7 mouse cellular contexts compared by ENCODE assay signal in genomic region chr7:27508648-27509005, GRCm38 (mm10). TPM values are rescaled to one million over a fixed set of nuclear protein-coding genes. Genes with fewer than 3 reads are reported as not detected.
DNase-seq lines count a peak whose midpoint lies in the region; ATAC-seq and TF ChIP-seq lines count a peak whose summit lies in the region.

No protein-coding gene starts in this region.

- H3K4me3 ChIP-seq in bone marrow, adult 2 months (replicated peaks; ENCODE audit: control insufficient read depth, low read depth, low read length), result no peak overlapping the region
- H3K4me3 ChIP-seq in embryonic facial prominence, embryonic 14.5 days (ENCODE audit: low read depth, low read length), result peak overlapping the region; percentile 58
- H3K4me3 ChIP-seq in heart, embryonic 16.5 days (ENCODE audit: low read length), result peak overlapping the region; percentile 77

- H3K9ac ChIP-seq in embryonic facial prominence, embryonic 14.5 days (ENCODE audit: low read depth, low read length), result no peak overlapping the region
- H3K9ac ChIP-seq in heart, embryonic 16.5 days (ENCODE audit: low read length), result 0 out of 2 replicates have a peak overlapping the region, but pooled peaks have one; percentile 23

- peak; percentile 49; the same call in 1 of the 2 replicates for ATAC-seq in embryonic facial prominence, embryonic 14.5 days (ENCODE audit: low read depth)
- ATAC-seq in heart, embryonic 16.5 days (replicated peaks; ENCODE audit: extremely low read depth, insufficient read depth, low FRiP score), result peak; percentile 63
- ATAC-seq in megakaryocyte progenitor cell, adult 5-6 weeks (replicated peaks; ENCODE audit: poor library complexity), result peak; percentile 73

- H3K4me2 ChIP-seq in embryonic facial prominence, embryonic 14.5 days (ENCODE audit: low read depth, low read length), result peak overlapping the region; percentile 67
- peak overlapping the region; percentile 80 for H3K4me2 ChIP-seq in heart, embryonic 16.5 days (ENCODE audit: low read depth, low read length)

- peaks cover 2% of the 10 kb centered on the region; the same call in 1 of the 2 replicates for H3K4me1 ChIP-seq in bone marrow, adult 2 months (ENCODE audit: control insufficient read depth, insufficient read depth, low read length)
- H3K4me1 ChIP-seq in embryonic facial prominence, embryonic 14.5 days (ENCODE audit: control insufficient read depth, insufficient read depth, low read length), result peaks cover 15% of the 10 kb centered on the region
- peaks cover 17% of the 10 kb centered on the region for H3K4me1 ChIP-seq in heart, embryonic 16.5 days (ENCODE audit: control insufficient read depth, insufficient read depth, low read length)

- no peaks in the 10 kb centered on the region for H3K9me3 ChIP-seq in embryonic facial prominence, embryonic 14.5 days (ENCODE audit: control insufficient read depth, low read length)
- H3K9me3 ChIP-seq in heart, embryonic 16.5 days (replicated peaks; ENCODE audit: control insufficient read depth, low read length), result no peaks in the 10 kb centered on the region

- DNase-seq in MN1 (ENCODE audit: low spot score), result peak; percentile 75
- DNase-seq in embryonic facial prominence, embryonic 14.5 days (ENCODE audit: low spot score), result peak; percentile 79
- DNase-seq in kidney, postnatal 25 days, result peak; percentile 74 to 79
- DNase-seq in spleen, postnatal 14 days (ENCODE audit: low spot score in 2 of 2), result peak; percentile 55 to 70

- TF ChIP-seq POLR2A in bone marrow, adult 2 months (IDR thresholded peaks at IDR 0.05; ENCODE audit: borderline replicate concordance, control insufficient read depth, low read depth, low read length), result no peak

- 17% methylated on average over 6 of the region's 6 CpGs for WGBS in bone marrow, adult 2 months
- 22% methylated on average over 6 of the region's 6 CpGs for WGBS in embryonic facial prominence, embryonic 14.5 days
- WGBS in heart, embryonic 16.5 days, result 19% methylated on average over 6 of the region's 6 CpGs

- no peaks in the 10 kb centered on the region for H3K36me3 ChIP-seq in embryonic facial prominence, embryonic 14.5 days (ENCODE audit: control insufficient read depth, insufficient read depth, low read length)
- H3K36me3 ChIP-seq in heart, embryonic 16.5 days (ENCODE audit: control insufficient read depth, insufficient read depth), result no peaks in the 10 kb centered on the region

- peak; percentile 81 for TF ChIP-seq CTCF in bone marrow, adult 2 months (IDR thresholded peaks at IDR 0.05; ENCODE audit: control insufficient read depth, insufficient read depth, low read length)

- no peaks in the 10 kb centered on the region for H3K27me3 ChIP-seq in embryonic facial prominence, embryonic 14.5 days (replicated peaks; ENCODE audit: control insufficient read depth, insufficient read depth, low read length)
- no peaks in the 10 kb centered on the region for H3K27me3 ChIP-seq in heart, embryonic 16.5 days (ENCODE audit: control insufficient read depth, insufficient read depth, low read length)

- peak overlapping the region; percentile 90 for H3K27ac ChIP-seq in bone marrow, adult 2 months (ENCODE audit: control insufficient read depth, insufficient read depth, low read depth, low read length, poor library complexity)
- peak overlapping the region; percentile 99 for H3K27ac ChIP-seq in embryonic facial prominence, embryonic 14.5 days (replicated peaks; ENCODE audit: low read depth, low read length)
- peak overlapping the region; percentile 100 for H3K27ac ChIP-seq in heart, embryonic 16.5 days (ENCODE audit: low read length)

RNA-seq across cellular contexts. Expression of gene Prx, which starts 9.5 kb away (rescaled TPM):
- 0.79 and 3.4 TPM in 2 replicates for polyA plus RNA-seq in bone marrow, adult 2 months (2011; ENCODE audit: insufficient read depth, insufficient read length, low replicate concordance, missing spikeins)
- polyA plus RNA-seq in embryonic facial prominence, embryonic 14.5 days (2014; fragmentation: Nextera tagmentation; extraction: Ambion mirVana), result 2.5 and 2.9 TPM in 2 replicates
- polyA plus RNA-seq in heart, embryonic 16.5 days (2015; fragmentation: Nextera tagmentation; extraction: Ambion mirVana), result 1.7 and 2.7 TPM in 2 replicates
- 0.52 and 0.68 TPM in 2 replicates for total RNA-seq in megakaryocyte progenitor cell, adult 5-6 weeks (2015)
- 0.75 and 0.81 TPM in 2 replicates for total RNA-seq in megakaryocyte progenitor cell, adult 5-6 weeks (2017)

RNA-seq across cellular contexts. Expression of gene Hipk4, which starts 14.4 kb away (rescaled TPM):
- polyA plus RNA-seq in bone marrow, adult 2 months (2011; ENCODE audit: insufficient read depth, insufficient read length, low replicate concordance, missing spikeins), result 0.45 and 0.77 TPM in 2 replicates
- polyA plus RNA-seq in embryonic facial prominence, embryonic 14.5 days (2014; fragmentation: Nextera tagmentation; extraction: Ambion mirVana), result 0.54 and 0.93 TPM in 2 replicates
- polyA plus RNA-seq in heart, embryonic 16.5 days (2015; fragmentation: Nextera tagmentation; extraction: Ambion mirVana), result 0.25 and 0.38 TPM in 2 replicates
- 0.10 and 0.25 TPM in 2 replicates for total RNA-seq in megakaryocyte progenitor cell, adult 5-6 weeks (2015)
- 0.07 and 0.29 TPM in 2 replicates for total RNA-seq in megakaryocyte progenitor cell, adult 5-6 weeks (2017)

RNA-seq across cellular contexts. Expression of gene Sertad1, which starts 21.9 kb away (rescaled TPM):
- polyA plus RNA-seq in bone marrow, adult 2 months (2011; ENCODE audit: insufficient read depth, insufficient read length, low replicate concordance, missing spikeins), result 20.9 and 33.8 TPM in 2 replicates
- 32.6 and 34.7 TPM in 2 replicates for polyA plus RNA-seq in embryonic facial prominence, embryonic 14.5 days (2014; fragmentation: Nextera tagmentation; extraction: Ambion mirVana)
- 36.4 and 44.0 TPM in 2 replicates for polyA plus RNA-seq in heart, embryonic 16.5 days (2015; fragmentation: Nextera tagmentation; extraction: Ambion mirVana)
- 9.2 and 12.5 TPM in 2 replicates for total RNA-seq in megakaryocyte progenitor cell, adult 5-6 weeks (2015)
- 5.9 and 6.8 TPM in 2 replicates for total RNA-seq in megakaryocyte progenitor cell, adult 5-6 weeks (2017)

RNA-seq across cellular contexts. Expression of gene Sertad3, which starts 35.1 kb away (rescaled TPM):
- 34.3 and 61.0 TPM in 2 replicates for polyA plus RNA-seq in bone marrow, adult 2 months (2011; ENCODE audit: insufficient read depth, insufficient read length, low replicate concordance, missing spikeins)
- polyA plus RNA-seq in embryonic facial prominence, embryonic 14.5 days (2014; fragmentation: Nextera tagmentation; extraction: Ambion mirVana), result 31.3 and 31.9 TPM in 2 replicates
- polyA plus RNA-seq in heart, embryonic 16.5 days (2015; fragmentation: Nextera tagmentation; extraction: Ambion mirVana), result 22.1 and 23.4 TPM in 2 replicates
- total RNA-seq in megakaryocyte progenitor cell, adult 5-6 weeks (2015), result 2.5 and 2.9 TPM in 2 replicates
- total RNA-seq in megakaryocyte progenitor cell, adult 5-6 weeks (2017), result 6.1 and 7.6 TPM in 2 replicates

RNA-seq across cellular contexts. Expression of gene Pld3, which starts 44.4 kb away (rescaled TPM):
- 27.9 and 52.2 TPM in 2 replicates for polyA plus RNA-seq in bone marrow, adult 2 months (2011; ENCODE audit: insufficient read depth, insufficient read length, low replicate concordance, missing spikeins)
- 111 TPM in 2 replicates for polyA plus RNA-seq in embryonic facial prominence, embryonic 14.5 days (2014; fragmentation: Nextera tagmentation; extraction: Ambion mirVana)
- 58.6 and 63.4 TPM in 2 replicates for polyA plus RNA-seq in heart, embryonic 16.5 days (2015; fragmentation: Nextera tagmentation; extraction: Ambion mirVana)
- total RNA-seq in megakaryocyte progenitor cell, adult 5-6 weeks (2015), result 9.3 and 9.4 TPM in 2 replicates
- total RNA-seq in megakaryocyte progenitor cell, adult 5-6 weeks (2017), result 5.3 and 7.5 TPM in 2 replicates
